Mouse (Mus musculus) CH12.LX (cell line): Measurements from ENCODE around the gene Taar5. TPM values are rescaled to one million over a fixed set of nuclear protein-coding genes. Genes with fewer than 3 reads are reported as not detected.

ENCODE experiments used
- DNase-seq: peaks from one replicate; pipeline ENCODE4 v3.0.0-alpha.2; 2013; ENCODE audit errors: extremely low read depth
- H3K27ac ChIP-seq: 2 replicates; pipeline ENCODE4 v1.5.1; 2012; ENCODE audit warnings: low read depth, mild to moderate bottlenecking, control low read depth, moderate library complexity; ENCODE audit not compliant: insufficient read depth
- H3K27me3 ChIP-seq: replicated peaks from 2 replicates; pipeline ENCODE3; 2012; ENCODE audit warnings: inconsistent platforms
- H3K36me3 ChIP-seq, 2 experiments: replicated peaks in 1 of 2; 2 replicates each; pipeline versions ENCODE3 to v1.6.1; 2012; ENCODE audit warnings: inconsistent platforms in 1 of 2, low read length in 1 of 2, mild to moderate bottlenecking in 1 of 2, mixed read lengths in 1 of 2, moderate library complexity in 1 of 2; ENCODE audit not compliant: control insufficient read depth in 1 of 2, insufficient read depth in 1 of 2
- H3K4me1 ChIP-seq, 2 experiments: 2 replicates each; pipeline ENCODE4 v1.6.1; 2012; ENCODE audit warnings: inconsistent platforms in 1 of 2, moderate library complexity in 1 of 2; ENCODE audit not compliant: insufficient read depth in 2 of 2, control insufficient read depth in 1 of 2
- H3K4me2 ChIP-seq: 2 replicates; pipeline ENCODE4 v1.6.1; 2012; ENCODE audit warnings: low read depth, mild to moderate bottlenecking, control low read depth; ENCODE audit not compliant: poor library complexity, insufficient read depth, severe bottlenecking
- H3K4me3 ChIP-seq, 3 experiments: fragments of 150-350 bp in 1 of 3; sonication (generic) in 1 of 3; replicated peaks in 1 of 3; 2 replicates each; pipeline versions ENCODE3 to v1.5.1; 2011 to 2012; ENCODE audit warnings: low read depth in 2 of 3, low read length in 2 of 3, mild to moderate bottlenecking in 2 of 3, moderate library complexity in 2 of 3, control low read depth in 1 of 3, improper control_type of control experiment in 1 of 3, inconsistent platforms in 1 of 3, mixed read lengths in 1 of 3; ENCODE audit not compliant: poor library complexity in 1 of 3
- H3K79me2 ChIP-seq: replicated peaks from 2 replicates; pipeline ENCODE4 v1.6.1; 2012; ENCODE audit warnings: mild to moderate bottlenecking, moderate library complexity; ENCODE audit not compliant: control insufficient read depth, poor library complexity, insufficient read depth, severe bottlenecking; ENCODE audit errors: extremely low read depth
- H3K9ac ChIP-seq: 2 replicates; pipeline ENCODE4 v1.6.1; 2012; ENCODE audit warnings: low read depth, mild to moderate bottlenecking, control low read depth, moderate library complexity; ENCODE audit not compliant: insufficient read depth
- H3K9me3 ChIP-seq: replicated peaks from 2 replicates; pipeline ENCODE3; 2012; ENCODE audit warnings: low read length, inconsistent platforms, mixed read lengths
- BHLHE40 ChIP-seq: IDR thresholded peaks from 2 replicates; pipeline ENCODE4 v1.6.1; 2011; ENCODE audit warnings: mild to moderate bottlenecking, low read depth, low read length, improper control_type of control experiment
- EP300 ChIP-seq: IDR thresholded peaks from 2 replicates; pipeline ENCODE4 v1.6.1; 2011; ENCODE audit warnings: low read length, improper control_type of control experiment
- JUN ChIP-seq: IDR thresholded peaks from 2 replicates; pipeline ENCODE4 v1.6.1; 2011; ENCODE audit warnings: low read depth, mild to moderate bottlenecking, low read length, improper control_type of control experiment, moderate library complexity; ENCODE audit not compliant: insufficient read depth
- JUND ChIP-seq: conservative IDR thresholded peaks from 2 replicates; pipeline ENCODE4 v1.6.1; 2011; ENCODE audit warnings: low read depth, low read length, improper control_type of control experiment
- MAFK ChIP-seq: IDR thresholded peaks from 2 replicates; pipeline ENCODE4 v1.6.1; 2011; ENCODE audit warnings: low read length, improper control_type of control experiment; ENCODE audit not compliant: insufficient replicate concordance
- MYC ChIP-seq: IDR thresholded peaks from 2 replicates; pipeline ENCODE4 v1.6.1; 2011; ENCODE audit warnings: low read depth, mild to moderate bottlenecking, improper control_type of control experiment, low read length
- NELFE ChIP-seq: IDR thresholded peaks from 2 replicates; pipeline ENCODE4 v1.6.1; 2011; ENCODE audit warnings: low read depth, low read length, improper control_type of control experiment
- PAX5 ChIP-seq: IDR thresholded peaks from 2 replicates; pipeline ENCODE4 v1.6.1; 2012; ENCODE audit warnings: low read length, inconsistent platforms, mixed read lengths
- POLR2A ChIP-seq: IDR thresholded peaks from 2 replicates; pipeline ENCODE4 v1.6.1; 2011; ENCODE audit warnings: low read depth, mild to moderate bottlenecking, improper control_type of control experiment, low read length
- RCOR1 ChIP-seq: conservative IDR thresholded peaks from 2 replicates; pipeline ENCODE4 v1.6.1; 2012; ENCODE audit warnings: low read depth, mild to moderate bottlenecking, inconsistent platforms, low read length, improper control_type of control experiment
- SIN3A ChIP-seq: IDR thresholded peaks from 2 replicates; pipeline ENCODE4 v1.6.1; 2012; ENCODE audit warnings: low read length, improper control_type of control experiment, inconsistent platforms
- UBTF ChIP-seq: IDR thresholded peaks from 2 replicates; pipeline ENCODE4 v1.6.1; 2012; ENCODE audit warnings: low read depth, mild to moderate bottlenecking, inconsistent platforms, low read length, improper control_type of control experiment, moderate library complexity
- ZMIZ1 ChIP-seq: IDR thresholded peaks from 2 replicates; pipeline ENCODE4 v1.6.1; 2012; ENCODE audit warnings: low read depth, mild to moderate bottlenecking, inconsistent platforms, low read length, improper control_type of control experiment
- ZNF384 ChIP-seq: IDR thresholded peaks from 2 replicates; pipeline ENCODE4 v1.6.1; 2012; ENCODE audit warnings: low read depth, low read length, improper control_type of control experiment, inconsistent platforms
- dilution Hi-C: fragments of 300-500 bp; cut with MboI; formaldehyde crosslinking; loops from 2 replicates; pipeline ENCODE4 v1.14.3; 2020; ENCODE audit warnings: low sequenced_read_pairs; ENCODE audit not compliant: extremely low pct_unique_long_range_greater_than_20kb, extremely low pct_ligation_motif_present
- in situ Hi-C: fragments of 300-500 bp; cut with MboI; formaldehyde crosslinking; loops from 3 replicates; pipeline ENCODE4 v1.14.3; 2019; ENCODE audit warnings: low sequenced_read_pairs, low pct_ligation_motif_present, low pct_unique_long_range_greater_than_20kb, mixed read lengths
- polyA plus RNA-seq: library from polyadenylated mRNA; unstranded; fragments of >175 nt; gene quantifications from 2 replicates; pipeline ENCODE4 v1.2.1, GENCODE M21; 2012; ENCODE audit warnings: low read depth; ENCODE audit not compliant: insufficient read length
- total RNA-seq, 2 experiments: library from RNA; depleted of rRNA; stranded (reverse); fragments of 300-350 nt in 1 of 2; fragments of >200 nt in 1 of 2; gene quantifications; 2 replicates each; pipeline ENCODE4 v1.2.3; 2012 to 2014

The Taar5 gene
- total and polyA plus RNA-seq, 3 experiments = not detected

- dilution Hi-C loops = no loop called here
- peaks cover 4 to 12% of the 10 kb centered on the region in 2 experiments for H3K4me1 ChIP-seq
- no peaks in the 10 kb centered on the region for H3K27me3 ChIP-seq
- H3K4me2 ChIP-seq = no peak overlapping the region
- in situ Hi-C loops = loop anchor here (25.0 kb wide), 1 partner anchor 349 kb away; no protein-coding TSS in a partner anchor
- no peaks in the 10 kb centered on the region for H3K36me3 ChIP-seq
- H3K27ac ChIP-seq = no peak overlapping the region
- DNase-seq = no peak
- no peaks in the 10 kb centered on the region for H3K9me3 ChIP-seq
- TF ChIP-seq MAFK = no peak
- TF ChIP-seq SIN3A = no peak
- TF ChIP-seq ZNF384 = no peak
- TF ChIP-seq POLR2A = no peak
- no peak for TF ChIP-seq EP300
- TF ChIP-seq ZMIZ1 = no peak
- TF ChIP-seq JUND = no peak
- TF ChIP-seq BHLHE40 = no peak
- no peak for TF ChIP-seq RCOR1
- TF ChIP-seq PAX5 = no peak
- no peak overlapping the region for H3K9ac ChIP-seq
- H3K4me3 ChIP-seq = no peak overlapping the region
- no peaks in the 10 kb centered on the region for H3K79me2 ChIP-seq
Measured at GRCm38 (mm10) chr10:23963444-23963843, 7.1 kb upstream of the Taar5 start.

GRCm38 (mm10) chr10:23964921-23965610 lies 5.4 kb upstream of the Taar5 start:
- TF ChIP-seq UBTF = no peak
- TF ChIP-seq SIN3A = no peak
- no peak for TF ChIP-seq MYC
- no peak for TF ChIP-seq ZNF384
- TF ChIP-seq JUN = no peak
- TF ChIP-seq NELFE = no peak
- H3K27me3 ChIP-seq = no peaks in the 10 kb centered on the region
- H3K4me2 ChIP-seq = no peak overlapping the region
- peaks cover 4 to 12% of the 10 kb centered on the region in 2 experiments for H3K4me1 ChIP-seq
- no peaks in the 10 kb centered on the region for H3K79me2 ChIP-seq
- no peak overlapping the region for H3K27ac ChIP-seq
- H3K4me3 ChIP-seq = no peak overlapping the region
- in situ Hi-C loops = loop anchor here (25.0 kb wide), 1 partner anchor 347 kb away; no protein-coding TSS in a partner anchor
- H3K9me3 ChIP-seq = no peaks in the 10 kb centered on the region
- no peak overlapping the region for H3K9ac ChIP-seq
- dilution Hi-C loops = no loop called here
- no peak for DNase-seq
- H3K36me3 ChIP-seq = no peaks in the 10 kb centered on the region
